Mouse (Mus musculus) cerebellum, adult 11 months (tissue): ENCODE measurements around the gene Havcr2.
"Not testable (repeated sequence)": the region's sequence is repeated elsewhere in the genome, so short reads cannot be mapped to it uniquely, and the experiment has no call there.

Experiments
- DNase-seq: peaks from one replicate; pipeline ENCODE4 v3.0.0; 2022

The Havcr2 gene

DNA sequence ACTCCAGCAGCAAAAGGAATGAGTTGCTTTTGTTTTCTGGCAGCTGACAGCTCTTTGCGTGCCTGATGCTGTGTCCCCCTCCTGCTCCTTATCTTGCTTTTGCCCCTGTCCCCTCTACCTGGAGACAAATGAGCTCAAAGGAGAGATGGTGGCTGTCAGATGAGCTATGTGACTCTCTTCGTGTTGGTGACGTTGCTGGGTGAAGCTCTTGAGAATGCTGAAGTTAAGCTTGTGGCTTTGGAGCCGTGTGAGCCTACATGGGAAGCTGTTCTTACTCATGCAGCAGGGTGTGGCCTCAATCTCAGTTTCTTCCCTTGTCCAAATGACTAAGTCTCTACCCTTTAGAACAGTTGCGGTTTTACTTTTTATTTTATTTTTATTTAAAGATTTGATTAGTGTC lies 7.2 kb downstream of the Havcr2 start:
- DNase-seq = no peak

DNA sequence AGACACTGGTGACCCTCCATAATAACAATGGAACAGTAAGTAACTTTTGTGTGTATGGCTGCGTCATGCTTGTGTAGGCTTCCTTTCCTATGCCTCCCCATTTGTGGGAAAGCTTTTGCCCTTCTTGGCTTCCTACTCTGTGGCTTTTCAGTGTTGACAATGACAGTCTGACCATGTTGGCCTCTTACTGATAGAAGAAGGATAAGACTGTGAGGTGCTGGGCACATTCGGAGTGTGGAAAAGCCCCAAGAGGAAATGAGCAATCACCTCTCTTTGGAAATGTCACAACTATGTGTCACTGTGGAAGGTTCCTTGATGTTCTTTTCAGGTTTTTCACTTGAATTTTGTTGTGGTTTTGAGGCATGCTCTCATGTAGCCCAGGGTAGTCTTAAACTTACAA lies 12.1 kb downstream of the Havcr2 start:
- DNase-seq = no peak

DNA sequence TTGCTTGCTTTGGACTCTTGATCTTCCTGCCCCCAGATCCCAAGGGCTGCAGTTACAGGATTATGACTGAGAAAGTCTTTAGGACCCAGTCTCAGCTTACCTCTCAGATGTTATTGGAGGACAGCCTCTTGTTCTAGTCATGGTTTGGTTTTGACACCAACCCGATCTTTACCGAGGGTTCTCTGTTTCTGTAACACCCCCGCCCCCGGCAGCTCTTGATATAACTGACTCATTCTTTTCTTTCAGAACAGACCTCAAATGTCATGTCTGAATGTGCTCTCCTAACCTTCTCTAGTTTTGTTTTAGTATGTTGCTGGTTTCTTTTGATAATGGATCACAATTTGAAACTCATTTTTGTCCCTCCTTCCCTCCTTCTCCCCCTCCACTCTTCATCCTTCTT lies 19.5 kb downstream of the Havcr2 start:
- no peak for DNase-seq

GRCm38 (mm10) chr11:46479311-46479710 lies 24.6 kb downstream of the Havcr2 start:
- no peak for DNase-seq

DNA sequence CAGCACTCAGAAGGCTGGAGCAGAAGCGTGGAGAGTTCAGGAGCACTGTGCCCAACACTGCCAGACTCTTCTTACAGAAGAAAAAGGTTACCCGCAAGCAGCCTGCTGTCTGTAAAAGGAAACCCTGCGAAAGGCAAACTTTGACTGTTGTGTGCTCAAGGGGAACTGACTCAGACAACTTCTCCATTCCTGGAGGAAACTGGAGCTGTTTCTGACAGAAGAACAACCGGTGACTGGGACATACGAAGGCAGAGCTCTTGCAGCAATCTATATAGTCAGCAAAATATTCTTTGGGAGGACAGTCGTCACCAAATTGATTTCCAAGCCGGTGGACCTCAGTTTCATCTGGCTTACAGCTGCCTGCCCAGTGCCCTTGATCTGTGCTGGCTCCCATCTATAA lies 25.8 kb downstream of the Havcr2 start:
- DNase-seq = no peak

GRCm38 (mm10) chr11:46488231-46488630 lies 33.5 kb downstream of the Havcr2 start:
- no peak for DNase-seq

DNA sequence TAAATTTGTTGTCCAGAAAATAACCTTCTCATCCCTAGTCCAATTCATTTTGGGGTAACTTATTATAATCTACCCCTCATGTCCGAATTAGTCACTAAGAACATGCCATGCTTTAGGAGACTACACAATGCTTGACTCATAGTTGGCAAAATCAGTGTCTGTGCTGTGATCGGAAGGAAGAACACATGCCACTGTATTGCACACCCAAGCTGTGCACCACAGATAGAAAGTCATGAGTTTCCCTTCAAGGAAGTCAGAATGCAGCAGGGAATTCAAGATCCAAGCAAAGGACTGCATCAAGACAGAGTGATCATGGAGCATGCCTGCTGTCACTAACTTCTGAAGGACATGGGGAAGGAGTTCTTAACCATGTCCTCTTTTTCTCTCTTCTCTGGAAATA lies 33.9 kb downstream of the Havcr2 start:
- no peak for DNase-seq

- no peak for DNase-seq
Observed at GRCm38 (mm10) chr11:46507146-46507545, 52.4 kb downstream of the Havcr2 start.

DNA sequence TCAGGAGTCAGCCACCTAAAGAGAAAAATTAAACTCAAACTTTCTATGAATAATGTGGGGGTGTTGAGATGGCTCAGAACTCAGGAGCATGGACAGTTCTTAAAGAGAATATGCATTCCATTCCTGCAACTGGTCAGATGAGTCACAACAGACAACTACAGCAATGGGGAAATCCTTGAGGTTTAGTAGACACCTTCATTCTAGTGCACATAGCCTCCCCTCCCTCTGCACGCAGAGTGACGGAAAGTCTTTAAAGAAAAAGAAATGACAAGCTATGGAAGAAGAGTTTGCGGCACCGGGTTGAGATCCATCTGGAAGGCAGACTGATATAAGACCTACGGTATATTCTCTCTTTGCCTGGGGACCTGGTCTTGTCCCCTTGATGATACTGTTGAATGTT lies 55.2 kb downstream of the Havcr2 start:
- DNase-seq = no peak

GRCm38 (mm10) chr11:46521341-46521740 lies 66.6 kb downstream of the Havcr2 start:
- DNase-seq = not testable (repeated sequence)

DNA sequence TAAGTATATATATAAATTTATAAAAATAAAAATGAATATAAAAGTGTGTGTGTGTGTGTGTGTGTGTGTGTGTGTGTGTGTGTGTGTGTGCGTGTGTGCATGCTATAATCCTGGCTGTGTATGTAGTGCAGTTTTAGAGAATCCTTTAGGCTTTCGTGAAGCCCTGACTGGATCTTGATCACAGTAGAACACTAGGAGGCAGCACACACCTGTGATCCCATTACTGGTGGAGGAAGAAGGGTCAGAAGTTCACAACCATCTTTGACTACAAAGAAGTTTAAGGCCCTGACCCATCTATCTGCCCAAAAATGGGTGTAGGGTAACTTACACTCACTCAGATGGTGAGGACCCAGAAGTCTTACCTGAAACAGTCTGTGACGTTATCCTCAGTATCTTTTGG lies 68.0 kb downstream of the Havcr2 start:
- no peak for DNase-seq

DNA sequence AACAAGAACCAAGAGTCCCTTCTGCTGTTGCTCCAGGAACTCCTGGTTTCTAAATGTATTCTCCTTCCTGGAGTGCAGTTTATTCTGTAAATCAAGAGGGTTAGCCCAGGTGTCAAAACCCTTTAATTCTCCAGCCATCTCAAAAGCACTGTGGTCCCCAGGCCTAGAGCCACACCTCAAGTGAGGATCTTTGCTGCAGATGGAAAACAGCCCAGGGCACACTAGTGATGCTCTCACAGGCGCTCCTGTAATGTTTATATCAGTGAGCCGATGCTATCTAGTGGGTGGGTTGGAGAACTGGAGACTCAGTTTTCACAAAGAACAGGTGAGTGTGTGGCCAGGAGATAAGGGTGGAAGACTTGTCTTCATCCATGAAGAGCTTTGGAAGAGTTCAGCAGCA lies 69.2 kb downstream of the Havcr2 start, which contains the start of gene Gm12169:
Gm12169 (plus strand) TSS at position 301 of the 400 bp plus-strand sequence.
- DNase-seq = no peak

DNA sequence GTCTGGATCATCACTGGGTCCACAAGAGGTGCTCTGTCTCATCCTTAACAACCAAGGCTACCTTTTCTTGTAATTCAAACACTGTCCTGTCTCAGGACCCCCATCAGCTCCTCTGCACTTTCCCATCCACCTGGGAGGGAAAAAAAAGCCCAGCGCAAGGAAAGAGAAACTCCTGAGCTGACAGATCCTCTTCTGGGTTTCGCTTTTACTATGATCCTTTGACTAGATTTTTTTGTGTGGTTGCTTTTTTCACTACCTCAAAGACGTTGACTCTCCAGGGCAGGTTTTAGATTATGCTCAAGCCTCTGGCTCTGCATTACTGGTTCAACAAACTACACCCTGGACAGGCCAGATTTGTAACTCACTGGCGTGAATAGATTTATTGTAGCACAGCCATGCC lies 75.4 kb downstream of the Havcr2 start:
- DNase-seq = no peak
